In genomic region chr11:110237466-110237865, GRCm38 (mm10) we compare ENCODE assay signal across 21 mouse cellular contexts. TPM values are rescaled to one million over a fixed set of nuclear protein-coding genes. Genes with fewer than 3 reads are reported as not detected.
DNase-seq lines count a peak whose midpoint lies in the region; ATAC-seq and TF ChIP-seq lines count a peak whose summit lies in the region.
"Had no signal": no experiment of that assay in that cellular context is flagged by ENCODE, and none has a peak within 500 bp of the region (broad histone marks: within the 10 kb centered on the region; RNA-seq: fewer than 3 reads in every experiment).

No protein-coding gene starts in this region.

- DNase-seq in liver, postnatal 0 days: no peak
- peak; percentile 19 for DNase-seq in yolk sac, embryonic 10.5 days (ENCODE audit: low spot score)
- no peak for DNase-seq in forebrain, embryonic 14.5 days (ENCODE audit: low spot score)
- DNase-seq: adrenal gland, adult 2 months; adrenal gland, postnatal 10 days; adrenal gland, postnatal 25 days; cerebellum, adult 11-12 months; cerebellum, adult 2 months; cerebellum, adult 9-10 months; cerebellum, postnatal 10 days; cerebellum, postnatal 25 days; forebrain, postnatal 0 days had no signal

- no peaks in the 10 kb centered on the region for H3K36me3 ChIP-seq in liver, embryonic 16.5 days (ENCODE audit: control insufficient read depth, insufficient read depth)
- H3K36me3 ChIP-seq in liver, postnatal 0 days (replicated peaks; ENCODE audit: insufficient read depth, low read length): peaks cover 4% of the 10 kb centered on the region; the same call in 1 of the 2 replicates
- H3K36me3 ChIP-seq in kidney, embryonic 16.5 days (ENCODE audit: insufficient read depth, low read length): no peaks in the 10 kb centered on the region
- H3K36me3 ChIP-seq in forebrain, embryonic 14.5 days (ENCODE audit: control insufficient read depth, insufficient read depth, low read length): no peaks in the 10 kb centered on the region
- H3K36me3 ChIP-seq: embryonic facial prominence, embryonic 10.5 days; embryonic facial prominence, embryonic 12.5 days; forebrain, embryonic 12.5 days; forebrain, embryonic 15.5 days had no signal

- ATAC-seq in liver, embryonic 16.5 days (ENCODE audit: low read depth): peak; percentile 56; the same call in 1 of the 2 replicates
- no peak for ATAC-seq in liver, postnatal 0 days
- peak; percentile 33; the same call in 1 of the 2 replicates for ATAC-seq in megakaryocyte, adult 5-6 weeks (ENCODE audit: poor library complexity, severe bottlenecking)
- no peak for ATAC-seq in kidney, embryonic 16.5 days (ENCODE audit: low FRiP score, low TSS enrichment)
- no peak for ATAC-seq in forebrain, embryonic 14.5 days
- ATAC-seq: forebrain, embryonic 15.5 days; forebrain, postnatal 0 days had no signal

- H3K27me3 ChIP-seq in liver, embryonic 16.5 days (ENCODE audit: control insufficient read depth, insufficient read depth, low read depth, low read length): no peaks in the 10 kb centered on the region
- no peaks in the 10 kb centered on the region for H3K27me3 ChIP-seq in liver, postnatal 0 days (ENCODE audit: insufficient read depth, low read length)
- H3K27me3 ChIP-seq in kidney, embryonic 16.5 days (ENCODE audit: insufficient read depth, low read length): no peaks in the 10 kb centered on the region
- no peaks in the 10 kb centered on the region for H3K27me3 ChIP-seq in forebrain, embryonic 14.5 days (replicated peaks; ENCODE audit: control insufficient read depth, insufficient read depth, low read length)
- H3K27me3 ChIP-seq: embryonic facial prominence, embryonic 12.5 days; forebrain, embryonic 12.5 days; forebrain, embryonic 15.5 days had no signal

- H3K4me3 ChIP-seq in liver, embryonic 16.5 days (ENCODE audit: low read depth, low read length): no peak overlapping the region
- no peak overlapping the region for H3K4me3 ChIP-seq in liver, postnatal 0 days (ENCODE audit: low read depth, low read length)
- no peak overlapping the region for H3K4me3 ChIP-seq in kidney, embryonic 16.5 days (ENCODE audit: low read length)
- no peak overlapping the region for H3K4me3 ChIP-seq in forebrain, embryonic 14.5 days (ENCODE audit: low read depth, low read length)
- H3K4me3 ChIP-seq: embryonic facial prominence, embryonic 10.5 days; embryonic facial prominence, embryonic 12.5 days; forebrain, embryonic 12.5 days; forebrain, embryonic 15.5 days had no signal

- no peak overlapping the region for H3K9ac ChIP-seq in liver, embryonic 16.5 days (ENCODE audit: low read depth, low read length)
- H3K9ac ChIP-seq in liver, postnatal 0 days (replicated peaks): no peak overlapping the region
- H3K9ac ChIP-seq in kidney, embryonic 16.5 days (replicated peaks; ENCODE audit: low read length): no peak overlapping the region
- no peak overlapping the region for H3K9ac ChIP-seq in forebrain, embryonic 14.5 days (ENCODE audit: low read length)
- H3K9ac ChIP-seq: embryonic facial prominence, embryonic 12.5 days; forebrain, embryonic 12.5 days; forebrain, embryonic 15.5 days; forebrain, postnatal 0 days had no signal

- 45% methylated on average over 2 of the region's 2 CpGs for WGBS in liver, embryonic 16.5 days (ENCODE audit: insufficient replicate concordance)
- 50% methylated on average over 2 of the region's 2 CpGs for WGBS in liver, postnatal 0 days (ENCODE audit: insufficient replicate concordance)
- 79% methylated on average over 2 of the region's 2 CpGs for WGBS in kidney, embryonic 16.5 days
- WGBS in forebrain, embryonic 14.5 days: 83% methylated on average over 2 of the region's 2 CpGs

- H3K9me3 ChIP-seq in liver, embryonic 16.5 days (replicated peaks; ENCODE audit: control insufficient read depth, low read length): no peaks in the 10 kb centered on the region
- H3K9me3 ChIP-seq in liver, postnatal 0 days (ENCODE audit: low read length): no peaks in the 10 kb centered on the region
- H3K9me3 ChIP-seq in kidney, embryonic 16.5 days (ENCODE audit: low read length): no peaks in the 10 kb centered on the region
- no peaks in the 10 kb centered on the region for H3K9me3 ChIP-seq in forebrain, embryonic 14.5 days (replicated peaks; ENCODE audit: control insufficient read depth, low read length)
- H3K9me3 ChIP-seq: embryonic facial prominence, embryonic 10.5 days; embryonic facial prominence, embryonic 12.5 days; forebrain, embryonic 12.5 days; forebrain, embryonic 15.5 days had no signal

- no peak for TF ChIP-seq EP300 in liver, postnatal 0 days (IDR thresholded peaks at IDR 0.05; ENCODE audit: low read depth)

- no peaks in the 10 kb centered on the region for H3K4me1 ChIP-seq in liver, embryonic 16.5 days (ENCODE audit: control insufficient read depth, low read depth, low read length)
- H3K4me1 ChIP-seq in liver, postnatal 0 days (ENCODE audit: insufficient read depth): peaks cover 2% of the 10 kb centered on the region; the same call in 1 of the 2 replicates
- no peaks in the 10 kb centered on the region for H3K4me1 ChIP-seq in kidney, embryonic 16.5 days (ENCODE audit: insufficient read depth, low read length)
- no peaks in the 10 kb centered on the region for H3K4me1 ChIP-seq in forebrain, embryonic 14.5 days (ENCODE audit: control insufficient read depth, insufficient read depth, low read length)
- H3K4me1 ChIP-seq: embryonic facial prominence, embryonic 10.5 days; embryonic facial prominence, embryonic 12.5 days; forebrain, embryonic 12.5 days; forebrain, embryonic 15.5 days had no signal

- no peak for TF ChIP-seq CTCF in liver, postnatal 0 days (IDR thresholded peaks at IDR 0.05; ENCODE audit: low read depth)

- H3K4me2 ChIP-seq in liver, embryonic 16.5 days (ENCODE audit: low read depth, low read length): no peak overlapping the region
- H3K4me2 ChIP-seq in liver, postnatal 0 days (ENCODE audit: low read depth, low read length): no peak overlapping the region
- no peak overlapping the region for H3K4me2 ChIP-seq in kidney, embryonic 16.5 days (replicated peaks; ENCODE audit: low read depth, low read length)
- no peak overlapping the region for H3K4me2 ChIP-seq in forebrain, embryonic 14.5 days (ENCODE audit: low read length)
- H3K4me2 ChIP-seq: embryonic facial prominence, embryonic 12.5 days; forebrain, embryonic 12.5 days; forebrain, embryonic 15.5 days had no signal

- no peak overlapping the region for H3K27ac ChIP-seq in liver, embryonic 16.5 days (ENCODE audit: low read length)
- no peak overlapping the region for H3K27ac ChIP-seq in liver, postnatal 0 days (ENCODE audit: low read depth)
- no peak overlapping the region for H3K27ac ChIP-seq in kidney, embryonic 16.5 days (ENCODE audit: low read length)
- H3K27ac ChIP-seq in forebrain, embryonic 14.5 days (ENCODE audit: low read depth, low read length): no peak overlapping the region
- H3K27ac ChIP-seq: embryonic facial prominence, embryonic 10.5 days; embryonic facial prominence, embryonic 12.5 days; forebrain, embryonic 12.5 days; forebrain, embryonic 15.5 days had no signal

RNA-seq across cellular contexts. Expression of gene Abca6, which starts 14.1 kb away (rescaled TPM):
- polyA plus RNA-seq in liver, embryonic 16.5 days (2015; fragmentation: Nextera tagmentation; extraction: Ambion mirVana): 8.2 and 10.7 TPM in 2 replicates
- polyA plus RNA-seq in liver, postnatal 0 days (2015; fragmentation: Nextera tagmentation; extraction: Ambion mirVana): 38.6 and 42.1 TPM in 2 replicates
- 7.3 and 11.0 TPM in 2 replicates for total RNA-seq in megakaryocyte, adult 5-6 weeks (2015)
- total RNA-seq in megakaryocyte, adult 5-6 weeks (2017): 12.6 and 15.5 TPM in 2 replicates
- polyA plus RNA-seq in kidney, embryonic 16.5 days (2015; fragmentation: Nextera tagmentation; extraction: Ambion mirVana): 0.17 and 0.24 TPM in 2 replicates
- polyA plus RNA-seq in forebrain, embryonic 14.5 days (2014; fragmentation: Nextera tagmentation; extraction: Ambion mirVana): 0.06 and 0.31 TPM in 2 replicates
- total RNA-seq: MEL had no signal
- polyA plus RNA-seq: C2C12 had no signal

Comparison
In these comparisons a context has a peak if more than half of its experiments do, and no peak if none do; other contexts are left out.
1. ATAC-seq: peak in liver, embryonic 16.5 days (single experiment) and megakaryocyte, adult 5-6 weeks (single experiment); none in liver, postnatal 0 days (single experiment), kidney, embryonic 16.5 days (single experiment) and forebrain, embryonic 14.5 days (single experiment).